Mouse (Mus musculus): ENCODE results near the gene Shank2. TPM values are rescaled to one million over a fixed set of nuclear protein-coding genes. Genes with fewer than 3 reads are reported as not detected.

Gene Shank2
- total and polyA plus RNA-seq, 3 experiments = not detected

GRCm38 (mm10) chr7:144462577-144462976 is 460.8 kb downstream of the Shank2 start:
- TF ChIP-seq ZNF384 (IDR thresholded peaks at IDR 0.05; ENCODE audit: low read depth, low read length) = peak; percentile 61; the same call in 1 of the 2 replicates
- TF ChIP-seq GATA1 (IDR thresholded peaks at IDR 0.05; ENCODE audit: low read depth, low read length) = no peak
- H3K9ac ChIP-seq (ENCODE audit: control insufficient read depth, low read depth, low read length, poor library complexity, severe bottlenecking) = no peak overlapping the region
- DNase-seq (ENCODE audit: low read depth, low spot score) = no peak
- no peaks in the 10 kb centered on the region for H3K4me1 ChIP-seq (ENCODE audit: control insufficient read depth in 1 of 2, insufficient read depth in 2 of 2, low read length in 2 of 2)
- H3K9me3 ChIP-seq (replicated peaks; ENCODE audit: insufficient read depth, low read length) = no peaks in the 10 kb centered on the region
- H3K79me2 ChIP-seq (ENCODE audit: control insufficient read depth, insufficient read depth, low read length, poor library complexity) = peaks cover 3% of the 10 kb centered on the region; the same call in 1 of the 2 replicates
- H3K27me3 ChIP-seq (ENCODE audit: control insufficient read depth in 1 of 2, insufficient read depth in 2 of 2, low read length in 2 of 2) = no peaks in the 10 kb centered on the region
- H3K27ac ChIP-seq (ENCODE audit: control insufficient read depth, low read depth, low read length) = no peak overlapping the region
- H3K4me3 ChIP-seq (ENCODE audit: control insufficient read depth in 1 of 2, insufficient read depth in 1 of 2, low read depth in 2 of 2, low read length in 2 of 2) = no peak overlapping the region
- H3K36me3 ChIP-seq (ENCODE audit: control insufficient read depth in 1 of 2, insufficient read depth in 2 of 2, low read length in 2 of 2) = peaks cover 0 to 1% of the 10 kb centered on the region in 2 experiments; a peak in 1 of 4 replicates

DNA sequence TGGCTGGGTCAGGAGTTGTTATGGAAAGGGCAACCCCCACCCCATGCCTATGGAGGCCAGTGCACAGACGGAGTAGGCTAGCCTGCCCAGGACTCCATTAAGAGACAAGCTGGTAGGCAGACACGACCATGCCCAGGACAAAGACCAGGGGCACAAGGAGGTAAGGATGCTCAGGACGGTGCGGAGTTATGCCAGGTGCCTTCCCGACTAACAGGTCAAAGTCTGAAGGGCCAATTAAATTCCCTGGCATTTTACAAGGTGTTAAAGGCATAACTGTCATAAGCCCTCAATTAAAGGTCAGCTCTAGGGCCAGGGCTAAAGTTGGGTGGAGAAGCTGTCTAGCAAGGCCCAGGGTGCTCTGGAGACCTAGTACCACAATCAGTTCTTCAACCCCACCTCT is 467.0 kb downstream of the Shank2 start:
- Histone ChIP-seq H3K27me3 (ENCODE audit: control insufficient read depth in 1 of 2, insufficient read depth in 2 of 2, low read length in 2 of 2) (no peaks in the 10 kb centered on the region), H3K36me3 (ENCODE audit: control insufficient read depth in 1 of 2, insufficient read depth in 2 of 2, low read length in 2 of 2) (peaks cover 0 to 4% of the 10 kb centered on the region in 2 experiments; a peak in 1 of 4 replicates), H3K9me3 (replicated peaks; ENCODE audit: insufficient read depth, low read length) (no peaks in the 10 kb centered on the region), H3K79me2 (ENCODE audit: control insufficient read depth, insufficient read depth, low read length, poor library complexity) (peaks cover 22% of the 10 kb centered on the region), H3K4me3 (ENCODE audit: control insufficient read depth in 1 of 2, insufficient read depth in 1 of 2, low read depth in 2 of 2, low read length in 2 of 2) (no peak overlapping the region), H3K9ac (ENCODE audit: control insufficient read depth, low read depth, low read length, poor library complexity, severe bottlenecking) (no peak overlapping the region), H3K27ac (ENCODE audit: control insufficient read depth, low read depth, low read length) (no peak overlapping the region), H3K4me1 (ENCODE audit: control insufficient read depth in 1 of 2, insufficient read depth in 2 of 2, low read length in 2 of 2) (no peaks in the 10 kb centered on the region; a peak in 2 of 4 replicates)
- no peak for TF ChIP-seq SMC3 (IDR thresholded peaks at IDR 0.05; ENCODE audit: low read depth, low read length)
- no peak for TF ChIP-seq MAFK (IDR thresholded peaks at IDR 0.05; ENCODE audit: borderline replicate concordance, low read depth, low read length)
- TF ChIP-seq E2F4 (IDR thresholded peaks at IDR 0.05; ENCODE audit: borderline replicate concordance, low read depth, low read length) = no peak
- no peak for TF ChIP-seq RCOR1 (IDR thresholded peaks at IDR 0.05; ENCODE audit: low read depth, low read length)
- no peak for TF ChIP-seq USF1 (IDR thresholded peaks at IDR 0.05; ENCODE audit: low read depth, low read length)
- TF ChIP-seq MYC (IDR thresholded peaks at IDR 0.05; ENCODE audit: low read depth, low read length) = no peak
- TF ChIP-seq ZNF384 (IDR thresholded peaks at IDR 0.05; ENCODE audit: low read depth, low read length) = no peak
- no peak for TF ChIP-seq ETS1 (IDR thresholded peaks at IDR 0.05; ENCODE audit: low read depth, low read length)
- no peak for TF ChIP-seq MXI1 (IDR thresholded peaks at IDR 0.05; ENCODE audit: low read depth, low read length)
- DNase-seq (ENCODE audit: low read depth, low spot score) = no peak

GRCm38 (mm10) chr7:144469181-144469641 is 467.5 kb downstream of the Shank2 start:
- Histone ChIP-seq H3K27ac (ENCODE audit: control insufficient read depth, low read depth, low read length) (no peak overlapping the region), H3K36me3 (ENCODE audit: control insufficient read depth in 1 of 2, insufficient read depth in 2 of 2, low read length in 2 of 2) (peaks cover 0 to 4% of the 10 kb centered on the region in 2 experiments; a peak in 1 of 4 replicates), H3K4me1 (ENCODE audit: control insufficient read depth in 1 of 2, insufficient read depth in 2 of 2, low read length in 2 of 2) (no peaks in the 10 kb centered on the region; a peak in 2 of 4 replicates), H3K27me3 (ENCODE audit: control insufficient read depth in 1 of 2, insufficient read depth in 2 of 2, low read length in 2 of 2) (no peaks in the 10 kb centered on the region), H3K9me3 (replicated peaks; ENCODE audit: insufficient read depth, low read length) (no peaks in the 10 kb centered on the region), H3K4me3 (ENCODE audit: control insufficient read depth in 1 of 2, insufficient read depth in 1 of 2, low read depth in 2 of 2, low read length in 2 of 2) (peak overlapping the region in 1 of 2 experiments; percentile 86; a peak in 2 of 4 replicates), H3K79me2 (ENCODE audit: control insufficient read depth, insufficient read depth, low read length, poor library complexity) (peaks cover 22% of the 10 kb centered on the region), H3K9ac (ENCODE audit: control insufficient read depth, low read depth, low read length, poor library complexity, severe bottlenecking) (peak overlapping the region; percentile 68)
- DNase-seq (ENCODE audit: low read depth, low spot score) = peak; percentile 28
- TF ChIP-seq TCF12 (IDR thresholded peaks at IDR 0.05; ENCODE audit: low read depth, low read length) = no peak
- peak in 1 of 3 experiments; percentile 30; a peak in 2 of 6 replicates for TF ChIP-seq CTCF (IDR thresholded peaks at IDR 0.05 in 2 of 3, conservative IDR thresholded peaks at IDR 0.05 in 1 of 3; ENCODE audit: control insufficient read depth in 1 of 3, insufficient read depth in 1 of 3, low read depth in 2 of 3, low read length in 3 of 3, poor library complexity in 1 of 3, severe bottlenecking in 1 of 3)
